Mouse (Mus musculus) kidney, adult 8-10 months (tissue): ENCODE results near the gene Gm44596.
"Not testable (repeated sequence)": the region's sequence is repeated elsewhere in the genome, so short reads cannot be mapped to it uniquely, and the experiment has no call there.

Experiments used
- DNase-seq, 2 experiments: peaks; one replicate each; pipeline ENCODE4 v3.0.0; 2022

Gm44596 gene

GRCm38 (mm10) chr6:128375192-128375591, at the start of gene Gm44596, which contains the start of gene Tex52:
Gene Gm44596, plus strand, starts transcription at chr6:128375503.
Gene Tex52, plus strand, starts transcription at chr6:128375456.
- DNase-seq, result no peak

DNA sequence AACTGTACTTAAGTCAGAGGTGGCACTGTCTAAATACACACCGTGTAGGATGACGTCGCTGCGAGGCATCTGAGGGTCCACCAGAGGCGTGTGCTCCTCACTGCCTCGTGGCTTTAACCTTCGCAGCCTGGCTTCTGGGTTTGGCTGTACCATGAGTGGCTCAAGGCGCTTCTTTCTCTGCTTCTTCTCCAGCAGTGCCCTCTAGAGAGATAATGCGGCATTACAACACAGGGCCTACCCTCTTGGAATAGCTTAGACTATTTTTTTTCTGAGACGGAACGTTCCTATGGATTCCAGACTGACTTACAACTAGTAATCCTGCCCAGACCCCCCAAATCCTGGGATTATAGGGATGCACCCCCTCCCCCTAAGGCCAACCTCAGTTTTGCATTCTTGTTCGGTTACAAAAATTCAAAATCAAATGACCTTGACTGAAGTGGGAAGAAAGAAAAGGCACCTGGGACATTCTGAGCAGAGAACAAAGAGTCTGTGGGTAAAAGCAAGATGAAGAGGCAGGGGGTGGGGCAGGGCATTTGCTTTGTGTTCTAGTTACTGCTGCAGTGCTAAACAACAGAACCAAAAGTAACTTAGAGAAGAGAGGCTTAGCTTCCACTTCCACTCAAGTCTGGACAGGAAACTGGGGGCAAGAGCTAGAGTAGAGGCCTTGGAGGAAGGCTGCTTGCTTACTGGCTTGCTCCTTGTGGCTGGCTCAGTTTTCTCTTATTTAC, 40.7 kb upstream of the Gm44596 start:
- DNase-seq, result peak; percentile 46 to 78

GRCm38 (mm10) chr6:128337467-128337866, 37.8 kb upstream of the Gm44596 start:
- peak; percentile 43 to 50 for DNase-seq

DNA sequence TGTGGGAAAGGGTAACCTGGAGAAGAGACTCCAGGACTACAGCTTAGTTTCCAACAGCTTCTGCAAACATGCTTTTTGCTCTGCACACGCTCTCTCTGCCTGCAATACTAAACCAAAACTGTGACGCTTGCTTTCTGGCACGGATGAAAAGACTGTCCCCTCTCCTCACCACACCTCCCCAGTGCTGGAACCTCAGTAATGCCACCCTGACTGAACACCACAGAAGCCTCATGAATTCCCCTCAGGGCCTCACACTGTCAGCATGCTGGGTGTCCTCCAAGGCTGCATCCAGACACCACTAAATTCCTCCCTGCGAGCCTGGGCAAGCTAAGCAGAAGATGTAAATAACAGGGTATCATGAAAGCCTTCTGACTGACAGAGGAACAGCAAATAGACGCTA, 36.4 kb upstream of the Gm44596 start:
- DNase-seq, result no peak

- no peak for DNase-seq
Measured at GRCm38 (mm10) chr6:128341956-128342723, 33.2 kb upstream of the Gm44596 start.

DNA sequence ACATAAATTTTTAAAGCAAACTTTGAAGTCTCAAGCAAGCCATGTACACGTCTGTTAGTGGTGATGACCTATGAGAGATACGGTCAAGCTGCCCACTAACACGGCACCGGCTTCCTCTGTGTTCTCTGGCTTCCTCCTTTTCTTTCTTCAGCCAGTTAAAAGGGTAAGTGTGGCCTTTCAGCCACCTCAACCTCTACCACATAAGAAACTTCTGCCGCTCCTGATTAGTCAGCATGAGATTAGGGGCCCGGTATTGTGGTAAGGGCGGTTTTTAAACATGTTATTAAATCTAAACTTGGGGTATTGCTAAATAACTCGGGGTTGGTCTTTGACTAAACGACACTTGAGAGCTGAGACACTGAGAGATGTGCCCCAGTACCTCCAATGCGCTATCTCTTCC, 29.7 kb upstream of the Gm44596 start:
- DNase-seq, result no peak

DNA sequence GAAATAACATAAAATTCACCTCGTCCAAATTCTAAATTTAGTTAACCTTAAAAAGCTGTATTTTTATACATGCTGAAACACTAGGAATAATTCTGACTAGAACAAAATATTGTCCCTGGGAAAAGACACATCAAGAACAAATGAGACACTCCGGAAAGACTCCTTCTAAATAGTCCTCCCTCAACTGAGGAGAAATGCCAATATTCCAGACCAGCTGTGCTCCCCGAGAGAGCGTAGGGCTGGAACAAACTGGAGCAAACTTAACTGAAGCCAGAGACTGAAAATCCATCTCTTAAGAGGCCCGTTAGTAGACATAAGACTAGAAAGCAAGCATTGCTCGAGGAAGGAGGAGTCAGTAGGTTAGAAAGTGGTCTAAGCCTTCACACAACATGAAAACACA, 28.5 kb upstream of the Gm44596 start:
- no peak for DNase-seq

DNA sequence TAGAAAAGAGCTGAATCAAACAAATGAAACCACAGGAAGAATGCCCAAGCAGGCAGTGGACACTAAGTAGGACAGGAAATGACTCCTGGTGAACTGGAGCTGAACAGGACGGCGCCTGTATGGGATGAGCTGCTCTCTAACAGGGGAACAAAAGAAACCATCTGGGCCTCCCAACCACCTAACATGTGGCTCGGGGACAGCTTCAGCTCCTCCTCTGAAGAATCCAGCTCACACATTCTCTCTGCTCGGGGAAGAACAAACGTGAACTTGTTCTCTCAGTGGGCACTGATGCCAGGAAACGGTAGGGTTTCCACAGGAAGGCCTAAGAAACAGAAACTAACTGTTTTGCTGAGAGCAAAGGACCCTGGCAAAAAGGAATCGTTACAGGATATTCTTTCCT, 25.6 kb upstream of the Gm44596 start:
- no peak for DNase-seq

GRCm38 (mm10) chr6:128354140-128354539, 21.2 kb upstream of the Gm44596 start:
- DNase-seq, result no peak

GRCm38 (mm10) chr6:128355201-128355681, 20.1 kb upstream of the Gm44596 start:
- DNase-seq, result peak; percentile 55 to 70

- peak; percentile 94 to 95 for DNase-seq
Measured at GRCm38 (mm10) chr6:128355726-128356416, 19.4 kb upstream of the Gm44596 start, which contains the start of gene Tulp3. Gene Tulp3, minus strand, starts transcription at chr6:128355851.

DNA sequence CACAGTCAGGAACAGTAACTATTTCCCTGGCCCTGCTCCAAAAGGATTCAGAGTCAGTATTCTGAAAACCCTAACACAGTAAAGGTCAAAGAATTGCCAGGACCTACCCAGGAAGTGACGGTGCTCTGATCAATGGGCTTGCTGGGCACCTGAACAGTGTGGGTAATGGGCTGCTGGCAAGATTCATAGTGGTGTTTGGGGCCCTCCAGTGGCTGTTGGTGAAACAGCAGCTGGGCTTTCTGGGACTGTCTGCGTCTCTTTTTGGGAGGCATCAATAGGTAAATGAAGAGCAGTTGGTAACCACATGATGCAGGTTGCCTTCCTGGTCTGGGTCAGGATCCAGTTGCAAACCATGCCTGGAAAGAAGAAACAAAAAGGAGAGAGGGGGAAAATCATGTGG, 16.3 kb upstream of the Gm44596 start:
- DNase-seq, result peak in 1 of 2 experiments; percentile 77

DNA sequence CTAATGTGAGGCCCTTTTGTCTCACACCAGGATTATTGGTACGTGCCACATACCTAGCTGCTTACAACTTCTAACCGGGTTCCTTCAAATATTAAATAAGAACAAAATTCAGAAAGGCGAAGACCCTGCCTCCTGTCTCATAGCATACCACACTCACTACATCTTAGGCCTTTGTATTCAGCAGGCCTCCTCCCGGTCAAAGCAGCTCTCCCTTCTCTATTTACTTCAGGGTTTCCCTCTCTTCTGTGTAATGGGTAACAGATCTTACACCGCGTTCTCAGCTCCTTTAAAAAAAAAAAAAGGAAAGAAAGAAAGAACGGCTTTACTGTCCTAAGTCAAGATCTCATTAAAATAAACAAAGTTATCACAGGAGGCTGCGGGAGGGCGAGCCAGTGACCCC, 13.4 kb upstream of the Gm44596 start:
- no peak for DNase-seq

- DNase-seq, result peak; percentile 82
Measured at GRCm38 (mm10) chr6:128362381-128363006, 12.8 kb upstream of the Gm44596 start, which contains the start of the genes Rhno1 and Foxm1. Gene Rhno1, minus strand, starts transcription at chr6:128362911. Gene Foxm1, plus strand, starts transcription at chr6:128362967.

GRCm38 (mm10) chr6:128363007-128363825, 12.1 kb upstream of the Gm44596 start:
- DNase-seq, result no peak

DNA sequence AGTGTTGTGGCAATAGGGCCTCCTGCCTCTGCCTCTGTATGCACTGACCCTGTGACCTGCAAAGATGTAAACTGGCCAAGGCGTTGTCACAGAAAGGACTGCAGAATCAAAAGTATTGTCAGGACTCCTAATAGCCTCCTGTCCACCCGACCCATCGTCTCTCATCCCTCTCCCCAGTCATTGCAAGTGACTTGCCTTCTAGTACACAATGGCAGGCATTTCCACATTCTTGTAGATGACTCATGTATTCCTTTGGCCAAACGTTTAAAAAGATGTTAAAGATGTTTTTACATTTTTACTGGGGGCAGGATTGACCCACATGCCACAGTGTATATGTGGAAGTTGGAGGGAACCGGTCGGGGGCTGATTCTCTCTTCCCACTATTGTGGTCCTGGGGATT, 10.6 kb upstream of the Gm44596 start:
- no peak for DNase-seq

GRCm38 (mm10) chr6:128366466-128366865, 8.8 kb upstream of the Gm44596 start:
- no peak for DNase-seq

GRCm38 (mm10) chr6:128370040-128370439, 5.3 kb upstream of the Gm44596 start:
- no peak for DNase-seq

GRCm38 (mm10) chr6:128376371-128377085, 1.2 kb downstream of the Gm44596 start:
- no peak for DNase-seq

DNA sequence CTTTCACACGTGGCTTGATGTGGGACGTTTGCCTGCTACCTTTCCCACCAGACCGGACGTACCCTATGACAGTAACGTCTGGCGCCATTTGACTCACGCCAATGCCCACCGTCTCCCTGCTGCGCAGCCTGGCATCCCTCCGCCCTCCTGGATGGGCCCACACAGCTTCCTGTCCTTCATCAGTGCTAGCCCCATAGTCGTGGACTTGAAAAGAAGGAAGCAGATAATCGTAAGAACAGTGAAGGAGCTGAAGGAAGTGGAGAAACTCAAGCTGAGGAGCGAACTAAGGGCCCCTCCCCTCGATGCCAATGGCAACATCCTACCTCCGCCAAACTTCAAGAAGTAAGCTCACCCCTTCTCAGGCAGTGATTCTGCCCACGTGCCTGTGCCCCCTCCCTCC, 4.3 kb downstream of the Gm44596 start:
- no peak for DNase-seq

GRCm38 (mm10) chr6:128380594-128381167, 5.4 kb downstream of the Gm44596 start:
- not testable (repeated sequence) for DNase-seq
